Mouse (Mus musculus): ENCODE data around the gene Krt72. TPM values are rescaled to one million over a fixed set of nuclear protein-coding genes. Genes with fewer than 3 reads are reported as not detected.

The Krt72 gene
- not detected in 2 replicates for polyA plus RNA-seq (2012; ENCODE audit: insufficient read depth, insufficient read length, missing spikeins)

DNA sequence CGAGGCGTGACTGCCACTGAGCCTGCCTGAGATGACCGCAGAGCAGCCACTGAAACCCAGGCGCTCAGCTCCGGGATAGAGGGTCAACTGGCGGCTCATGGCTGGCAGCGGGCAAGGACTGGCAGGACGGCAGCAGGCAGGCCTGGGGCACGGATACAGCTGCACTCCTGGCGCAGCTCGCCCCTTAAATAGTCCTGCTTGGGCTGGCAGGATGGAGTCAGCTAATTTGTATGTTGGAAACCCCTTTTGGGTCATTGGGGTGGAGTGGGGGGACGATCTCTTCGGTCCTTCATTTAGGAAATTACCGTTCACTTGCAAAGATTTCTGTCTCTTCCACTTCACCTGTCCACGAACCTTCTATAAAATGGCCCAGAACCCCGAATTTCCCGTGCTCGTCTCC, at the start of gene Krt72:
Gene Krt72, minus strand, starts transcription at position 101 of the 400 bp plus-strand sequence.
- no peak within 1 kb of the TSS for H3K27ac ChIP-seq (ENCODE audit: insufficient read depth, low read depth, low read length)
- H3K4me3 ChIP-seq (ENCODE audit: insufficient read depth, low read length): no peak within 1 kb of the TSS
- TF ChIP-seq POLR2A (IDR thresholded peaks at IDR 0.05; ENCODE audit: borderline replicate concordance, low read depth, low read length) (no peak), CTCF (IDR thresholded peaks at IDR 0.05; ENCODE audit: low read depth, low read length) (no peak)
- H3K4me1 ChIP-seq (ENCODE audit: control insufficient read depth, insufficient read depth, low read length): no peaks in the 10 kb centered on the region

DNA sequence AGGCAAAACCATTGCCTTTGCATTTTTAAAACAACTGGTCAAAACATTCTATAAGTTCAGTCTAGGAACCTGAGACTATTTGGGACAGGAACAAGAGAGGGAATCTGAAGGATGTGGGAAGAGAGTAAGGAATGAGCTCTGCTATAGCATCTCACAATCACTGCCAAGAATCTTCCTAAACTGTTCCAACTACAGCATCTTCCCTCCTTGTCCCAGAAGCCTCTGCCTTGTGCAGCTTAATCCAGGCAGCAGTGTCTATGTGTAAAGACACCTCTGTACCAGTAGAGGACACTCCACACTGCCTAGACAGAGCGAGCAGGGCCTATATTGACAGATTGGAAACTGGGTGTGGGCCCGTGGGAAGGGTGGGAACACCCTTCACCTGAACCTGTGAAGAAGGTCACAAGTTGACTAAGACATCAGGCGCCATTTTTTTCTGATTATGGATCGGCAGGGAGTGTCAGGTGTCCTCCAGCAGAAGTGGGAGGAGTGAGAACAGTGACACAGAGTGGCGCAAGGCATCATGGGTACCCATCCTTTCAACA, 48.6 kb upstream of the Krt72 start:
- Histone ChIP-seq H3K4me3 (ENCODE audit: insufficient read depth, low read length) (no peak overlapping the region), H3K27ac (ENCODE audit: insufficient read depth, low read depth, low read length) (no peak overlapping the region), H3K4me1 (ENCODE audit: control insufficient read depth, insufficient read depth, low read length) (no peaks in the 10 kb centered on the region)
- TF ChIP-seq POLR2A (IDR thresholded peaks at IDR 0.05; ENCODE audit: borderline replicate concordance, low read depth, low read length): no peak
- TF ChIP-seq CTCF (IDR thresholded peaks at IDR 0.05; ENCODE audit: low read depth, low read length): no peak

DNA sequence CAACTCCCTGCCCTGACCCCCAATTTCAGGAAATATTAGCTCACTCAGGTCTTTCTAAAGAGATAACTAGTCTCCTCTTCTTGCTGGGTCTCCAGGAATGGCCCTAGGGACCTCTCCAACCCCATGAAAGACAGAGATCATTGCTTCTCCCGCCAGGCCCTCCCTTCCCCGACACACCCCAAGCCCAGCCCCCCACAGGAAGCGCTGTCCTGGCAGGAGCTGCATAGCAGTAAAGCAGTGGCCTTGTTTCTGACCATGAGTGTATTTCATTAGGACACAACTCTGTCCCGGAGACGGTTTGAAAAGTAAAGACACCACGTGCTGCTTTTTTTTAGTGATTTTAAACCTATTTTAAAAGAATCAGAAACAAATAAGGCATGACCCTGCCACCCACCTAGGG, 46.9 kb upstream of the Krt72 start:
- no peak overlapping the region for H3K27ac ChIP-seq (ENCODE audit: insufficient read depth, low read depth, low read length)
- no peak for TF ChIP-seq POLR2A (IDR thresholded peaks at IDR 0.05; ENCODE audit: borderline replicate concordance, low read depth, low read length)
- no peak for TF ChIP-seq CTCF (IDR thresholded peaks at IDR 0.05; ENCODE audit: low read depth, low read length)
- H3K4me1 ChIP-seq (ENCODE audit: control insufficient read depth, insufficient read depth, low read length): no peaks in the 10 kb centered on the region
- no peak overlapping the region for H3K4me3 ChIP-seq (ENCODE audit: insufficient read depth, low read length)

DNA sequence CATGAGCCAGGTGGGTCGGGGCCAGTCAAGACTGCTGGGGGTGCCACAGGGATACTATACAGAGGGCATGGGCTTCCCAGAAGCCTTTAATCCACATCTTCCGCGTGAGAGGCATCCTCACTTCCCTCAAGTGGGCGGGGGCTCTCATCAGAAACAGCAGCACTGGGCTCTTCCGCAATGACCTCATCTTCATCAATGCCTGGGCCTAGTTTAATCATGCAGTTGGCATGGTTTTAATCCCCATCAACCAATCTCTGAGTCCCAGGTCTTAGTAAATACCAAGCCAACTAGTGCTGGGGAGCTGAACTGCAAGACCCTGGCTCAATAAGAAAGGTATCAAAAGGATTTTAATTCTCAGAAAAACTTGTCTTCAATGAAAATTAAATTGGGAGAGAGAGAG, 43.2 kb upstream of the Krt72 start:
- Histone ChIP-seq H3K4me1 (ENCODE audit: control insufficient read depth, insufficient read depth, low read length) (no peaks in the 10 kb centered on the region), H3K27ac (ENCODE audit: insufficient read depth, low read depth, low read length) (no peak overlapping the region), H3K4me3 (ENCODE audit: insufficient read depth, low read length) (no peak overlapping the region)
- TF ChIP-seq POLR2A (IDR thresholded peaks at IDR 0.05; ENCODE audit: borderline replicate concordance, low read depth, low read length): no peak

DNA sequence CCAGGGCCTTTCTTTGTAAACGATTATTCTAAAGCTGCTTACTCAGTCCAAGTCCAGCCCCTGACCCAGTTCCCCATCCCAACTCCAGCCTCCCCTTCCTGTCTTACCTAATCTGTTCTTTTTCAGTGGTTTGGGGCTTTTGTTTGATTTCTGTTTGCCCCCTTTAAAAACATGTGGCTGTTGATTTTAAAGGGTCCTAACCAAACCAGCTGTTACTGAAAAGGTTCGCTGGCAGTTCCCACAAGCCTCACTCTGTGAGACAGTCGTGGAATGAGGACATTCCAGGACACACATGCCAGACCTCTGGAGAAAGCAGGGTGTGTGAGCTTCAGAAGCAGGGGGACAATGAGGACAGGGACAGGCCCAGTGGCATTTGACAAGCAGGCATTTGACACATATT, 35.5 kb upstream of the Krt72 start:
- Histone ChIP-seq H3K27ac (ENCODE audit: insufficient read depth, low read depth, low read length) (no peak overlapping the region), H3K4me3 (ENCODE audit: insufficient read depth, low read length) (no peak overlapping the region), H3K4me1 (ENCODE audit: control insufficient read depth, insufficient read depth, low read length) (no peaks in the 10 kb centered on the region)
- TF ChIP-seq CTCF (IDR thresholded peaks at IDR 0.05; ENCODE audit: low read depth, low read length) (no peak), POLR2A (IDR thresholded peaks at IDR 0.05; ENCODE audit: borderline replicate concordance, low read depth, low read length) (no peak)

DNA sequence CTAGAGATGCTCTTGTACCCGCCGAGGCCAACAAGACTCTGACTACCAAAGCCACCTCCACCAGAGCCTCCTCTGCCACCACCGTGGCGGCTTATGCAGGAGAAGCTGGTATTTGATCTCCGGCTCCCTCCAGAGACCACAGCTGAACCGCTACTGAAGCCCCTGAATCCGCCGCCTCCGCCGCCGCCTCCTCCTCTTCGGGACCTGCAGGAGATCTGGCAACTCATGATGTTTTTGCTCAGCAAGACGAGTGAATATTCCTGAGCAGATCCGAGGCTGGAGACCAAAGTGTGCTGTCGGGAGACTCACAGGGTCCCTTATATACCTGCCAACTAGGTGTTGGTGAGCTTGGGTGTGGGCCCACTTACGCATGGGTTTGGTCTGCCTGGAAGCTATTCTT, 31.6 kb upstream of the Krt72 start, which contains the start of gene Krt2:
Gene Krt2, minus strand, starts transcription at position 295 of the 400 bp plus-strand sequence.
- no peak for TF ChIP-seq CTCF (IDR thresholded peaks at IDR 0.05; ENCODE audit: low read depth, low read length)
- TF ChIP-seq POLR2A (IDR thresholded peaks at IDR 0.05; ENCODE audit: borderline replicate concordance, low read depth, low read length): no peak
- Histone ChIP-seq H3K4me3 (ENCODE audit: insufficient read depth, low read length) (no peak within 1 kb of the TSS), H3K4me1 (ENCODE audit: control insufficient read depth, insufficient read depth, low read length) (no peaks in the 10 kb centered on the region), H3K27ac (ENCODE audit: insufficient read depth, low read depth, low read length) (no peak within 1 kb of the TSS)

DNA sequence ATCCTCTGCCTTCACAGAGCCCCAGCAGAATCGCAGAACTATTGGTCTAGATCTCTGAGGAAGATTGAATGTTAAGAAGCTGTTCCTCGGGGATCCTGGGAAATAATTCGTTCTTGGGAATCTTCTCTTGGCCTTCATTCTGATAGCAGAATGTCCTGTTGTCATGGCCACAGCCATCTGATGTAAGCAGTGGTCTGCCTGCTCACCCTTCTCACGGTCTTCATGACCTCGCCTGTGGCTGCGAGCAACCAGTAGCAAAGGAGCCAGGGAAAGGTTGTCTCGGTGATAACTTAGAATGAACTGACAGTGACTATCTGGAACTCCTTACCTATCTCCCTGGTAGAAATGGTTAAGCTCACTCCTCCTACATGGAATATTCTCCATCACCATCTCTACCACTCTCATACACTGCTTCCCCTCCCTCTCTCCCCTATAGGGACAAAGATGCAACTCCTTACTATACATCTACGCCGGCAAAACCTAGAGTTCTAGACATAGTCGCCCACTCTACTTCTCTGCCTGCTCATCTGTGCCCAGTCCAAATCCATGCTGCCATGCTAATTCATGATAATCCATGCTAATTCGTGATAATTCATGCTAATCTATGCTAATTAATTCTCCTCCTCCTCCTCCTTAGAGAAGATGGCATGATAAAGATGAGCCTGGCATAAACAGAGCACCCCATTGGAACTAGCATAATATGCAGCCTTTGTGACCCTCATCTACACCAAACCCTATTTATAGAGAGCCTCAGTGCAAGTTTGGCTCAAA, 17.0 kb upstream of the Krt72 start:
- no peak overlapping the region for H3K4me3 ChIP-seq (ENCODE audit: insufficient read depth, low read length)
- no peaks in the 10 kb centered on the region for H3K4me1 ChIP-seq (ENCODE audit: control insufficient read depth, insufficient read depth, low read length)
- TF ChIP-seq POLR2A (IDR thresholded peaks at IDR 0.05; ENCODE audit: borderline replicate concordance, low read depth, low read length) (no peak), CTCF (IDR thresholded peaks at IDR 0.05; ENCODE audit: low read depth, low read length) (no peak)
- no peak overlapping the region for H3K27ac ChIP-seq (ENCODE audit: insufficient read depth, low read depth, low read length)

DNA sequence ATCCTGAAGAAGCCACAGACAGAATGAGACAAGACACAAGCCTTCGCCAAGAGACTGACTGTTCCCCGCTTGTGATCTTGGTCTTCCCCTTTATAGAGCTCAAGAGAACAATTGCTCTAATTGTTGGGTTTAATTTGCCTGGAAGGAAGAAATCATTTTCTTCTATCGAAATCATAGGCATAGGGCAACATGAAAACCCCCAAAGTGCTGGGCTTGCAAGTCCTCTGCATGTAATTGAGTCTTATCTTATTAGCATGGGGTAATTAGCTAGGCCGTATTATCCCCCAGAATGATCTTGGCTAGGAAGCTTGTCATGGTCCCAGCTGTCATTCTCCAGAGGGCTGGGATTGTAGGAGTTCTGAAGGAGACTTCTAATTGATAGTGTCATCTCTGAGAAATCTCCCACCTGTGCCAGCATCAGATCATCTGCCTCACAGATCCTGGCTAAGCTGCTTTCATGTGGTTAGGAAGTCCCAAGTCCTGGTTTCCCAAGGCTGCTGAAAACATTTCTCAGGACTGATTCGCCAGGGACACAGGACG, 16.1 kb upstream of the Krt72 start, which contains the start of gene Krt73:
Gene Krt73, minus strand, starts transcription at position 51 of the 540 bp plus-strand sequence.
- Histone ChIP-seq H3K4me1 (ENCODE audit: control insufficient read depth, insufficient read depth, low read length) (no peaks in the 10 kb centered on the region), H3K27ac (ENCODE audit: insufficient read depth, low read depth, low read length) (no peak within 1 kb of the TSS), H3K4me3 (ENCODE audit: insufficient read depth, low read length) (no peak within 1 kb of the TSS)
- TF ChIP-seq POLR2A (IDR thresholded peaks at IDR 0.05; ENCODE audit: borderline replicate concordance, low read depth, low read length): no peak

DNA sequence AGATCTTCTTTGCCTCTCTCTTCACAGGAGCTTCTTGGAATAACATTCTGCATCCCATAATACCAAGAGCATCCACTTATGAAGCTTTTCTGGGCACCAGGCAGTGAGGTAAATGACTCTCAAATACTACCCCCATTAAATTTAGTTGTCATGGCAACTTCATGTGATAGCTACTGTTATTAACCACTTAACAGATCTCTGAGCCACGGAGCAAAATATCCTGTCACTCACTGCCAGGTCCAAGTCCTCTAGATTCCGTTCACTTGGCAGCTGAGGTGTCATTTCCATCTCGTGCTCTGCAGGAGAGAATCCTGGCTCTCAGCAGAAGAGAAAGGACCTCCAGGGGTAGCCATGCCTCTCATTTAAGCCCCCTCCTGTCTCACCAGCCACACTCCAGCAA, 4.6 kb upstream of the Krt72 start:
- no peaks in the 10 kb centered on the region for H3K4me1 ChIP-seq (ENCODE audit: control insufficient read depth, insufficient read depth, low read length)
- no peak overlapping the region for H3K27ac ChIP-seq (ENCODE audit: insufficient read depth, low read depth, low read length)
- no peak for TF ChIP-seq CTCF (IDR thresholded peaks at IDR 0.05; ENCODE audit: low read depth, low read length)
- TF ChIP-seq POLR2A (IDR thresholded peaks at IDR 0.05; ENCODE audit: borderline replicate concordance, low read depth, low read length): no peak
- H3K4me3 ChIP-seq (ENCODE audit: insufficient read depth, low read length): no peak overlapping the region

DNA sequence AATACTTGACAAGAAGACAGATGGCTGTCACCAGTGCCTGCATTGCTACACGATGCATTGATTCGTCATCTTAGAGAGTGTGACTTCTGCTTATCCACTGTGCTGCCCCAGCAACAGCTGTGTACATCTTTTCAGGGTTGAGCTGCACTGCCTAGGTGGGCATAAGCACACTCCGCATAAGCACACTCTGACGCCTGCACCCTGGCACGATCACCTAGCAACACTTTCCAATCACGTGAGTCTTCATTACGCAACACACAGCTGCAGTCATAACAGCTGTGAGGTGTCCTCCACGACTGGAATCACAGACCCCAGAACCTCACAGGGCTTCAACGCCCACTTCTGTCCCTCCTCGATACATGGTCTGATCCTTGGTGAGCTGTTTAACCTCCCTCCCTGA, 12.8 kb downstream of the Krt72 start:
- no peak overlapping the region for H3K27ac ChIP-seq (ENCODE audit: insufficient read depth, low read depth, low read length)
- no peak for TF ChIP-seq CTCF (IDR thresholded peaks at IDR 0.05; ENCODE audit: low read depth, low read length)
- TF ChIP-seq POLR2A (IDR thresholded peaks at IDR 0.05; ENCODE audit: borderline replicate concordance, low read depth, low read length): no peak
- H3K4me3 ChIP-seq (ENCODE audit: insufficient read depth, low read length): no peak overlapping the region
- H3K4me1 ChIP-seq (ENCODE audit: control insufficient read depth, insufficient read depth, low read length): no peaks in the 10 kb centered on the region
